Mouse (Mus musculus): ENCODE measurements around the gene Igll1. TPM values are rescaled to one million over a fixed set of nuclear protein-coding genes. Genes with fewer than 3 reads are reported as not detected.
A peak's percentile ranks its signal among the peaks of the same experiment; 100 is the strongest.

Gene Igll1
- polyA plus RNA-seq (2012; rRNA removed) = 0.61 and 0.93 TPM in 2 replicates

- WGBS = 54% methylated on average over 2 of the region's 2 CpGs
- TF ChIP-seq CTCF (IDR thresholded peaks at IDR 0.05; ENCODE audit: borderline replicate concordance, control insufficient read depth, extremely low read depth, insufficient read depth, low read length, poor library complexity) (no peak), POLR2A (IDR thresholded peaks at IDR 0.05; ENCODE audit: control insufficient read depth, extremely low read depth, insufficient read depth, low read length, poor library complexity) (no peak)
- Histone ChIP-seq H3K27ac (ENCODE audit: control insufficient read depth, insufficient read depth, low read length) (no peak within 1 kb of the TSS), H3K27me3 (ENCODE audit: control insufficient read depth, insufficient read depth, low read length) (no peaks in the 10 kb centered on the region), H3K4me1 (replicated peaks; ENCODE audit: control insufficient read depth, insufficient read depth, low read length) (peaks cover 26% of the 10 kb centered on the region), H3K36me3 (ENCODE audit: control insufficient read depth, insufficient read depth, low read length) (no peaks in the 10 kb centered on the region), H3K4me3 (ENCODE audit: control insufficient read depth, insufficient read depth, low read length) (no peak within 1 kb of the TSS)
- no peak for DNase-seq
Observed at GRCm38 (mm10) chr16:16863978-16864377, at the start of gene Igll1. Igll1 (minus strand) TSS chr16:16863985.

GRCm38 (mm10) chr16:16913440-16913839 lies 49.7 kb upstream of the Igll1 start:
- H3K27ac ChIP-seq (ENCODE audit: control insufficient read depth, insufficient read depth, low read length) = no peak overlapping the region
- 97% methylated on average over 1 of the region's 1 CpGs for WGBS
- DNase-seq = no peak
- H3K4me3 ChIP-seq (ENCODE audit: control insufficient read depth, insufficient read depth, low read length) = no peak overlapping the region
- H3K27me3 ChIP-seq (ENCODE audit: control insufficient read depth, insufficient read depth, low read length) = no peaks in the 10 kb centered on the region
- H3K4me1 ChIP-seq (replicated peaks; ENCODE audit: control insufficient read depth, insufficient read depth, low read length) = no peaks in the 10 kb centered on the region; the same call in 1 of the 2 replicates
- H3K36me3 ChIP-seq (ENCODE audit: control insufficient read depth, insufficient read depth, low read length) = no peaks in the 10 kb centered on the region; the same call in 1 of the 2 replicates
- TF ChIP-seq CTCF (IDR thresholded peaks at IDR 0.05; ENCODE audit: borderline replicate concordance, control insufficient read depth, extremely low read depth, insufficient read depth, low read length, poor library complexity) = no peak
- TF ChIP-seq POLR2A (IDR thresholded peaks at IDR 0.05; ENCODE audit: control insufficient read depth, extremely low read depth, insufficient read depth, low read length, poor library complexity) = no peak

GRCm38 (mm10) chr16:16911641-16912597 lies 48.1 kb upstream of the Igll1 start:
- no peaks in the 10 kb centered on the region for H3K27me3 ChIP-seq (ENCODE audit: control insufficient read depth, insufficient read depth, low read length)
- DNase-seq = peak; percentile 79
- peak; percentile 94 for TF ChIP-seq CTCF (IDR thresholded peaks at IDR 0.05; ENCODE audit: borderline replicate concordance, control insufficient read depth, extremely low read depth, insufficient read depth, low read length, poor library complexity)
- TF ChIP-seq POLR2A (IDR thresholded peaks at IDR 0.05; ENCODE audit: control insufficient read depth, extremely low read depth, insufficient read depth, low read length, poor library complexity) = no peak
- H3K4me1 ChIP-seq (replicated peaks; ENCODE audit: control insufficient read depth, insufficient read depth, low read length) = no peaks in the 10 kb centered on the region; the same call in 1 of the 2 replicates
- no peaks in the 10 kb centered on the region; the same call in 1 of the 2 replicates for H3K36me3 ChIP-seq (ENCODE audit: control insufficient read depth, insufficient read depth, low read length)
- WGBS = 58% methylated on average over 13 of the region's 13 CpGs
- H3K4me3 ChIP-seq (ENCODE audit: control insufficient read depth, insufficient read depth, low read length) = no peak overlapping the region
- no peak overlapping the region; the same call in 1 of the 2 replicates for H3K27ac ChIP-seq (ENCODE audit: control insufficient read depth, insufficient read depth, low read length)

GRCm38 (mm10) chr16:16907799-16908198 lies 44.0 kb upstream of the Igll1 start:
- Histone ChIP-seq H3K4me1 (replicated peaks; ENCODE audit: control insufficient read depth, insufficient read depth, low read length) (no peaks in the 10 kb centered on the region; the same call in 1 of the 2 replicates), H3K36me3 (ENCODE audit: control insufficient read depth, insufficient read depth, low read length) (peaks cover 8% of the 10 kb centered on the region), H3K4me3 (ENCODE audit: control insufficient read depth, insufficient read depth, low read length) (no peak overlapping the region), H3K27me3 (ENCODE audit: control insufficient read depth, insufficient read depth, low read length) (no peaks in the 10 kb centered on the region), H3K27ac (ENCODE audit: control insufficient read depth, insufficient read depth, low read length) (no peak overlapping the region)
- 70% methylated on average over 6 of the region's 6 CpGs for WGBS
- TF ChIP-seq CTCF (IDR thresholded peaks at IDR 0.05; ENCODE audit: borderline replicate concordance, control insufficient read depth, extremely low read depth, insufficient read depth, low read length, poor library complexity) (no peak), POLR2A (IDR thresholded peaks at IDR 0.05; ENCODE audit: control insufficient read depth, extremely low read depth, insufficient read depth, low read length, poor library complexity) (no peak)
- no peak for DNase-seq

- DNase-seq = no peak
- 96% methylated on average over 5 of the region's 5 CpGs for WGBS
- no peak overlapping the region for H3K27ac ChIP-seq (ENCODE audit: control insufficient read depth, insufficient read depth, low read length)
- H3K36me3 ChIP-seq (ENCODE audit: control insufficient read depth, insufficient read depth, low read length) = peaks cover 8% of the 10 kb centered on the region; the same call in 1 of the 2 replicates
- H3K4me3 ChIP-seq (ENCODE audit: control insufficient read depth, insufficient read depth, low read length) = no peak overlapping the region
- TF ChIP-seq POLR2A (IDR thresholded peaks at IDR 0.05; ENCODE audit: control insufficient read depth, extremely low read depth, insufficient read depth, low read length, poor library complexity) = no peak
- TF ChIP-seq CTCF (IDR thresholded peaks at IDR 0.05; ENCODE audit: borderline replicate concordance, control insufficient read depth, extremely low read depth, insufficient read depth, low read length, poor library complexity) = no peak
- no peaks in the 10 kb centered on the region for H3K27me3 ChIP-seq (ENCODE audit: control insufficient read depth, insufficient read depth, low read length)
- no peaks in the 10 kb centered on the region; the same call in 1 of the 2 replicates for H3K4me1 ChIP-seq (replicated peaks; ENCODE audit: control insufficient read depth, insufficient read depth, low read length)
Observed at GRCm38 (mm10) chr16:16903188-16903587, 39.4 kb upstream of the Igll1 start.

GRCm38 (mm10) chr16:16902329-16902728 lies 38.5 kb upstream of the Igll1 start:
- peaks cover under 1% of the 10 kb centered on the region for H3K4me1 ChIP-seq (replicated peaks; ENCODE audit: control insufficient read depth, insufficient read depth, low read length)
- H3K36me3 ChIP-seq (ENCODE audit: control insufficient read depth, insufficient read depth, low read length) = peaks cover 8% of the 10 kb centered on the region; the same call in 1 of the 2 replicates
- 48% methylated on average over 4 of the region's 4 CpGs for WGBS
- TF ChIP-seq CTCF (IDR thresholded peaks at IDR 0.05; ENCODE audit: borderline replicate concordance, control insufficient read depth, extremely low read depth, insufficient read depth, low read length, poor library complexity) (no peak), POLR2A (IDR thresholded peaks at IDR 0.05; ENCODE audit: control insufficient read depth, extremely low read depth, insufficient read depth, low read length, poor library complexity) (no peak)
- H3K27ac ChIP-seq (ENCODE audit: control insufficient read depth, insufficient read depth, low read length) = no peak overlapping the region
- no peaks in the 10 kb centered on the region for H3K27me3 ChIP-seq (ENCODE audit: control insufficient read depth, insufficient read depth, low read length)
- no peak for DNase-seq
- no peak overlapping the region for H3K4me3 ChIP-seq (ENCODE audit: control insufficient read depth, insufficient read depth, low read length)

All from thymus, adult 2 months (tissue).